Mouse (Mus musculus) limb, embryonic 12.5 days (tissue): ENCODE measurements at regions not wholly inside any gene's neighbourhood (a gene's known extent, or its start where the extent isn't known, plus 50 kb on each side); places are given as distances from the start of the nearest gene placed in this dataset.

Source experiments
- ATAC-seq: fragments of 200-750 bp; cut with Nextera tagmentation; 2 replicates; pipeline ENCODE4 v1.8.0; 2017; ENCODE audit warnings: low read depth, moderate TSS enrichment; ENCODE audit not compliant: insufficient number of reproducible peaks, insufficient read depth, low FRiP score, low TSS enrichment
- H3K27ac ChIP-seq: fragments of 300-500 bp; sonication (generic); 2 replicates; pipeline ENCODE4 v1.5.1; 2016; ENCODE audit warnings: mild to moderate bottlenecking, moderate library complexity
- H3K27me3 ChIP-seq: fragments of 300-500 bp; sonication (generic); 2 replicates; pipeline ENCODE4 v1.6.1; 2016; ENCODE audit warnings: mild to moderate bottlenecking, moderate library complexity
- H3K36me3 ChIP-seq: fragments of 300-500 bp; sonication (generic); 2 replicates; pipeline ENCODE4 v1.6.1; 2016; ENCODE audit warnings: mild to moderate bottlenecking, moderate library complexity
- H3K4me1 ChIP-seq: fragments of 300-500 bp; sonication (generic); replicated peaks from 2 replicates; pipeline ENCODE4 v1.6.1; 2016
- H3K4me2 ChIP-seq: fragments of 300-500 bp; sonication (generic); 2 replicates; pipeline ENCODE4 v1.6.1; 2016; ENCODE audit warnings: mild to moderate bottlenecking, moderate library complexity
- H3K4me3 ChIP-seq: fragments of 300-500 bp; sonication (generic); replicated peaks from 2 replicates; pipeline ENCODE4 v1.5.1; 2016; ENCODE audit warnings: mild to moderate bottlenecking
- H3K9ac ChIP-seq: fragments of 300-500 bp; sonication (generic); replicated peaks from 2 replicates; pipeline ENCODE4 v1.6.1; 2016; ENCODE audit warnings: mild to moderate bottlenecking, moderate library complexity
- H3K9me3 ChIP-seq: fragments of 300-500 bp; sonication (generic); 2 replicates; pipeline ENCODE4 v1.6.1; 2016; ENCODE audit warnings: mild to moderate bottlenecking, moderate library complexity
- WGBS: fragments of 180-500 bp; shearing (Covaris S2); methylation state at CpG from one replicate; pipeline ENCODE4 v1.1.7; 2016; 5-methylcytosine and 5-hydroxymethylcytosine counted together

- ATAC-seq: no peak
- Histone ChIP-seq H3K9ac (no peak overlapping the region), H3K27ac (no peak overlapping the region), H3K4me2 (peak overlapping the region; percentile 27; the same call in 1 of the 2 replicates), H3K4me1 (peaks cover 10% of the 10 kb centered on the region; the same call in 1 of the 2 replicates), H3K36me3 (no peaks in the 10 kb centered on the region), H3K4me3 (0 out of 2 replicates have a peak overlapping the region, but pooled peaks have one; percentile 13), H3K27me3 (peaks cover 71% of the 10 kb centered on the region), H3K9me3 (no peaks in the 10 kb centered on the region)
- WGBS: under 1% methylated on average over 31 of the region's 31 CpGs
These were observed 228.7 kb downstream of the Mef2c start for GRCm38 (mm10) chr13:83732283-83733121.

DNA sequence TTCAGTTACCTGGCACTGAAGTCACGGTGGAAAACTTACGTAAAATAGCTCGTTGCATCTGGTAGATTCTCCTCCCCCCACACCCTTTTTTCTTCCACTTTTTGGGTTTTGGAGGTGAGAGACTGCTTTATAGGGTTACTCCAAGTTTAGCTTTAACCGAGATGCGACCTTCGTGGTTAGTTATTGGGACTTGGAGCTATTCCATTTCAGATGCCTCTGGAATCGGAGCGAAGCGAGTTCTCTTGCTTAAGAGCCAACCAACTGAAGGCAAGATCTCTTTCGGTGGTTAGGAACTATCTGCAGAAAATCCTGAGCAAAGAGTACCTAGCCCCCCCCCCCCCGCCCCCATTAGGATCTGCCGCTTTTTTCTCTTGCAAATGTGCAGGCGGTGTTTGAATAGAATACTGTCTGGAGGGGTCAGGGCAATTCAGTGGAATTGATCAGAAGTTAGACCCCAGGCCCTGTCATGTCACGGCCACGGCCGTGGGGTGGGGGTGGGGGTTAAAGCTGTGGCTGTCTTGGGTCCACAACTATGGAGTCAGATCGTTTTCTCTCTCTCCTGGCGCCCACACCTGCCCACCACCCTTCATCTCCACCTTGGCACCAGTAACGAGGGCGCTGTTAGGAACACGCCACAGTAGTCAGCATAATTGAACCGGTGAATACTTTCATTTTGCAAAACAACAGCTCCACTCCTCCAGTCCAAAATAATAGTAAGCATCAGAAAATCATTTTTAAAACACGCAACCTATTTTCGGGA, 229.6 kb downstream of the Mef2c start:
- Histone ChIP-seq H3K9me3 (no peaks in the 10 kb centered on the region), H3K27me3 (peaks cover 72% of the 10 kb centered on the region), H3K36me3 (no peaks in the 10 kb centered on the region), H3K4me3 (peak overlapping the region; percentile 6; the same call in 1 of the 2 replicates), H3K9ac (no peak overlapping the region), H3K4me2 (peak overlapping the region; percentile 29), H3K4me1 (peaks cover 10% of the 10 kb centered on the region; the same call in 1 of the 2 replicates), H3K27ac (no peak overlapping the region)
- ATAC-seq: no peak
- 3% methylated on average over 24 of the region's 24 CpGs for WGBS

DNA sequence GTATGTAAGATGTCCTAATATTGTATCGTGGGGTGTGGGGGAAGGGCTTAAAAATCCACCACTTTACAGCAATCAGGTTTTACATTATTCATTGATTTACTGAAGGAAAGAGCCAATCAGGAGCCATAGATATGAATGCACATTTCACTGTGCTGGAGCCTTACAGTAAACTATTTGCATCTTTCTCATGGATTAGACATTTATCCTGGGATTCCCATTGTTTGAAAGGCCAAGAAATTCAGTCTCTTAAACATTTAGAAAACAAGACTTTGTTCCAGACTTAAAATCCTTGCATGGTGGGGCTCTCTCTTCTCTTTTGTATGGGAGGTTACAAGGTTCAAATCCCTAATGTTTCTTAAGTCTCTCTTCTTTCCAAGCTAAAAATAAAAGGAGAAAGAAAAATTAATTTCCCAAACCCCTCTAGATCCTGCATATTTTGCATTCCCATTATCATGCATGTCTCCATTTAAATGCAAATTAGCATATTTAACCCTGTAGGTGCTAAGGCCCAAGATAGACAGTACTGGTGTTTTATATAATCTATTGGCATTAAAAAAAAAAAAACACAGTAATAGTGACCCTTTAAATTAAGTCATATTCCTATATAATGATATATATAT, 230.3 kb downstream of the Mef2c start:
- Histone ChIP-seq H3K4me1 (peaks cover 10% of the 10 kb centered on the region; the same call in 1 of the 2 replicates), H3K36me3 (no peaks in the 10 kb centered on the region), H3K9ac (no peak overlapping the region), H3K27ac (no peak overlapping the region), H3K9me3 (no peaks in the 10 kb centered on the region), H3K27me3 (peaks cover 76% of the 10 kb centered on the region), H3K4me3 (peak overlapping the region; percentile 6; the same call in 1 of the 2 replicates), H3K4me2 (peak overlapping the region; percentile 29)
- WGBS: 0% methylated on average over 1 of the region's 1 CpGs
- no peak for ATAC-seq

DNA sequence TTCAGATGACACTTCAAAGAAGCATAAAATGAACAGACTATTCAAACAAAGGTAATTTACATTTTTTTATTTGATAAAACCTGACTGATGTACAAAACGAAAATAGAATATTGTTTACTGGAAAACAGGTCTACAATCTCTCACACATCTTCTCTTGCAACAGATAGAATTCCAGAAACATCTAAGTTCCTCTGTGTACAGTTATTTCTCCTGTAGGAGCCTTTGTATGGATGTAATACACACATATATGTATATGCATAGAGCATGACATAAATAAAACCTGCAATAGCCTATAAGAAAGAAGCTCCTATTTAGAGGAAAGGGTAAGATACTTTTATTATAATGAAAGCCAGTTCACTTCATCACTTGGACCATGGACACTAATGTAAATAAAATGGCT, 230.8 kb downstream of the Mef2c start:
- WGBS: 15% methylated on average over 1 of the region's 1 CpGs
- peaks cover 76% of the 10 kb centered on the region for H3K27me3 ChIP-seq
- no peaks in the 10 kb centered on the region for H3K9me3 ChIP-seq
- H3K4me2 ChIP-seq: no peak overlapping the region
- no peak overlapping the region for H3K4me3 ChIP-seq
- no peak overlapping the region for H3K9ac ChIP-seq
- peaks cover 8% of the 10 kb centered on the region; the same call in 1 of the 2 replicates for H3K4me1 ChIP-seq
- H3K27ac ChIP-seq: no peak overlapping the region
- no peaks in the 10 kb centered on the region for H3K36me3 ChIP-seq
- ATAC-seq: no peak

- peaks cover 6% of the 10 kb centered on the region; the same call in 1 of the 2 replicates for H3K4me1 ChIP-seq
- 57% methylated on average over 1 of the region's 1 CpGs for WGBS
- no peak overlapping the region for H3K4me3 ChIP-seq
- no peak overlapping the region for H3K27ac ChIP-seq
- H3K4me2 ChIP-seq: no peak overlapping the region
- peaks cover 76% of the 10 kb centered on the region for H3K27me3 ChIP-seq
- no peaks in the 10 kb centered on the region for H3K36me3 ChIP-seq
- no peak for ATAC-seq
- no peaks in the 10 kb centered on the region for H3K9me3 ChIP-seq
- no peak overlapping the region for H3K9ac ChIP-seq
These were observed 231.3 kb downstream of the Mef2c start for GRCm38 (mm10) chr13:83735101-83735500.

GRCm38 (mm10) chr13:83735631-83736475, 232.0 kb downstream of the Mef2c start:
- no peak overlapping the region for H3K4me2 ChIP-seq
- H3K9ac ChIP-seq: no peak overlapping the region
- 53% methylated on average over 10 of the region's 10 CpGs for WGBS
- H3K9me3 ChIP-seq: no peaks in the 10 kb centered on the region
- H3K4me3 ChIP-seq: no peak overlapping the region
- no peaks in the 10 kb centered on the region for H3K36me3 ChIP-seq
- H3K4me1 ChIP-seq: peaks cover 3% of the 10 kb centered on the region; the same call in 1 of the 2 replicates
- H3K27me3 ChIP-seq: peaks cover 72% of the 10 kb centered on the region
- no peak for ATAC-seq
- H3K27ac ChIP-seq: no peak overlapping the region

DNA sequence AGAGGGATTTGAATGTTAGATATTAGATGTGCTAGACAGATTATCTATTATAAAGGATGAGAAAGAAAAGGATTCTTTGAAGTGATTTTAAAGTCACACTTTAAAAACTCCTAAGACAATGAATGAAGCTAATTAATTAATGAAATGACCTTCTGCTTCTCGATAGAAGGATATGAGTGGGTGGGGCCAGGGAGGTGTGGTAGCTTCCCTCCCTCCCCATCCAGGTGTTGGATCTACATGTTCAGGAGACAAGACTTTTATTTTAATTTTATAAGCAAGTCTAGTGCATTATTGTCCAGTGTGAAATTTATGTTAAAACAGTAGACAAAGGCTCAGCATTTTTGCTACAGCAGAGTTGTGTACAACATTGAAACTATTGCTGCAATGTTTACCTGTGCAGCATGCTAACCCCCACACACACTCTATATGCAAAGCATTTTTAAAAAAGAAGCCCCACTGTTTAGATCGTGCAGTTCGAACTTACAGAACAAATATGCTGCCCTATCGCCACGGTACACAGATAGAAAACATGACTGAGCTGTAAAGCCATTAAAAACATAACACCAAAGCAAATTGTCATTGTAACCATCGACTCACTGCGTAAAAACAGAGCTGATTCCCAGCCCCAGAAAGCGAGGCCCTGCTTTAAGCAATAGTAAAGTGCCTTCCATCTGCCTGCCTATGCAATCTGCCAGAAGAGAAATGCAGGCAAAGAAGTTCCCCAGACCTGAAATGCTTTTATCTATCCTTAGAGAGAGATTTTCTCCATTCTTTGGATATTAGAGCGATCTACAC, 233.4 kb downstream of the Mef2c start:
- Histone ChIP-seq H3K27me3 (peaks cover 63% of the 10 kb centered on the region), H3K9ac (no peak overlapping the region), H3K4me1 (no peaks in the 10 kb centered on the region; the same call in 1 of the 2 replicates), H3K27ac (no peak overlapping the region), H3K4me3 (no peak overlapping the region), H3K9me3 (no peaks in the 10 kb centered on the region), H3K36me3 (no peaks in the 10 kb centered on the region), H3K4me2 (peak overlapping the region; percentile 3; the same call in 1 of the 2 replicates)
- WGBS: 2% methylated on average over 9 of the region's 9 CpGs
- no peak for ATAC-seq

DNA sequence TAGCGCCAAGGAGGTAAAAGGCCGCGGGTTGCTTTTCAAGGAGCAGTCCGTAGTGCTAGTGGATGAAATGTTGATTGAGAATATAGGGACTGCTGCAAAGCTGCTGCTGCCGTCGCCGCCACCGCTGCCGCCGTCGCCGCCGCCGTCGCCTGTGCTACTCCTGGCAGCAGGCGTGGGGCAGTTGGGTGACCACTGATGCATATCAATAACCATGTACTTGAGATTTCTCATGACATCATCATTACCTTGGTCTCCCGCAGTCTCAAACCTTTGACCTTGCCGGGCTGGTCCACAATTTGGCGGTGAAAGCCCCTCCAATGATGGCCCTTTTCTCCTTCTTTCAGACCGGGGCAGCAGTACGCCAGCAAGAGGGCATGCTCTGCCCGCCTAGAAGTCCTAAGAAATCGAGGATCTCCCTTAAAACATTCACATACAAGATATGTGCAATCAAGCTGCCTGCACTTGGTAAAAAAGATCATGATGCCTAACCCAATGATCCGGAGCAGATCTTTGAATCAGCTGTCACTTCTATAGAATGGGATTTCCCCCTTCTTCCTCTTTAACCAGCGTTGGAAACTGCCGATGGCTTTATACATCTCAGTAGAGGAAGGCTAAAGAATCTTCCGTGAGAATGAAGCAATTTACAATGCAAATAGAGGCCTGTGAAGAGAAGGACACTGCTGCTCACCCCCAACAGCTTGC, 234.1 kb downstream of the Mef2c start:
- Histone ChIP-seq H3K4me2 (peak overlapping the region; percentile 3; the same call in 1 of the 2 replicates), H3K4me1 (no peaks in the 10 kb centered on the region), H3K9me3 (no peaks in the 10 kb centered on the region), H3K4me3 (no peak overlapping the region), H3K27me3 (peaks cover 55% of the 10 kb centered on the region), H3K9ac (no peak overlapping the region), H3K36me3 (no peaks in the 10 kb centered on the region), H3K27ac (no peak overlapping the region)
- under 1% methylated on average over 27 of the region's 27 CpGs for WGBS
- no peak for ATAC-seq

- H3K9ac ChIP-seq: no peak overlapping the region
- H3K9me3 ChIP-seq: no peaks in the 10 kb centered on the region
- no peaks in the 10 kb centered on the region for H3K36me3 ChIP-seq
- H3K4me2 ChIP-seq: peak overlapping the region; percentile 13; the same call in 1 of the 2 replicates
- no peak for ATAC-seq
- no peak overlapping the region for H3K27ac ChIP-seq
- H3K4me1 ChIP-seq: no peaks in the 10 kb centered on the region
- H3K27me3 ChIP-seq: peaks cover 49% of the 10 kb centered on the region
- H3K4me3 ChIP-seq: no peak overlapping the region
- 5% methylated on average over 12 of the region's 12 CpGs for WGBS
These were observed 234.7 kb downstream of the Mef2c start for GRCm38 (mm10) chr13:83738528-83738981.
